Mouse (Mus musculus): ENCODE data around the gene Mmp28. TPM values are rescaled to one million over a fixed set of nuclear protein-coding genes. Genes with fewer than 3 reads are reported as not detected.

The Mmp28 gene
- total and polyA plus RNA-seq, 2 experiments from 2014 or later: 1.4 to 5.5 TPM

DNA sequence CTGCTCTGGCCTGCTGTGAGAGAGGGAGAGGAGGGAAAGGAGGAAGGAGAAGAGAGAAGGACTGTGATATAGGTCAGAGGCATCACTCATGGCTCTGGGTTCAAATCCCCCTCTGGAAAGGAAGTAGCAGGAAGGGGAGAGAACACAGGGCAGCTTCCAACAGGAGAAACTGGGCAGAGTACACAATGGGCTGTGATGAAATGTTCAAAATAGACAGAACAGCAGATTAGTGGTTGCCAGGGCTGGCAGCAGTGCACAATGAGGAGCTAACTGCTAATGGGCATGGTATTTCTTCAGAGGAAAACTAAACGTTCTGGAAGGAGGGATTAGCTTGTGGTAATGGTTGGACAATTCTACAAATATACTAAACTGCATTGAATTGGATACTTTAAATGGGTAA lies 12.3 kb downstream of the Mmp28 start:
- no peak for ATAC-seq (ENCODE audit: low FRiP score)
- WGBS: 11% methylated on average over 1 of the region's 1 CpGs

DNA sequence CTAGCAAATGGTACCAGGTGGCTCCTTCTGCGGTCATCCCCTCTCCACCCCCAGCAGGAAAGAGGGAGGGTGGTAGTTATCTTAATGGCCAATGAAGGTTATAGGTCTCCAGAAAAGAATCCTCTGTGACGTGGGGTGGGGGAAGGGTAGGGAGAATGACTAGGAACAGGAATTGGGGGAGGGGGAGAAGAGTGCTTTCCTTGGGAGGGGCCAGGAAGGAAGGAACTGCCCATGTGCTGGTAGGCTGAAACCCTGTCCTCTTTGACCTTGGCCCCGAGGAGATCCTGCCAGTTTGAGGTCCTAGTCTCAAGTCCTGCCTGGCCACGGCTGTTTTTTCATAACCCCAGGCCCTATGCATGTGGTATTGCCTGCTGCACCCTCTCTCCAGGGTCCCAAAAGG lies 13.6 kb downstream of the Mmp28 start:
- 73% methylated on average over 4 of the region's 4 CpGs for WGBS
- DNase-seq (ENCODE audit: low spot score): no peak

More for the DNA sequence above, 12.3 kb downstream of the Mmp28 start:
- no peak overlapping the region for H3K27ac ChIP-seq (ENCODE audit: low read depth, low read length)
- H3K9ac ChIP-seq (replicated peaks; ENCODE audit: low read length, poor library complexity, severe bottlenecking): no peak overlapping the region
- TF ChIP-seq CTCF (IDR thresholded peaks at IDR 0.05): no peak
- DNase-seq (ENCODE audit: low spot score): no peak
- H3K4me3 ChIP-seq (ENCODE audit: low read depth, low read length): no peak overlapping the region
- no peak overlapping the region for H3K4me2 ChIP-seq (ENCODE audit: low read depth, low read length, poor library complexity, severe bottlenecking)
- no peaks in the 10 kb centered on the region for H3K4me1 ChIP-seq (ENCODE audit: insufficient read depth, low read length)
- no peaks in the 10 kb centered on the region for H3K27me3 ChIP-seq (ENCODE audit: insufficient read depth, low read length)
- H3K9me3 ChIP-seq (ENCODE audit: low read length): no peaks in the 10 kb centered on the region
- H3K36me3 ChIP-seq (ENCODE audit: insufficient read depth, low read length): no peaks in the 10 kb centered on the region

DNA sequence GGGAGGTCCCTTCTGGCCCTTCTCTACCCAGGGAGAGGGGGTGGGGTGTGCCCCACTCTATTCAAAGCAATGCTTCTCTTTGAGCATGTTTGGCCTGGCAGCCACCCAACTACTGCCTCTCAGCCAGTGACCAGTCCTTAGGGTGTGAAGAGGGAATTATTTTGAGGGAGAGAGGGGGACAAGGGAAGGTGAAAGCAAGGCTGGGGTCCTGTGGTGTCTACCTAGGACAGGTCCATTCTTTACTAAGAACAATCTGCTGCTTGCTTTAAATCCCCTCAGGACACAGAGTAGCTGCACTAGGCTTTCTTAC lies 14.0 kb downstream of the Mmp28 start:
- Histone ChIP-seq H3K27me3 (ENCODE audit: insufficient read depth, low read length) (peaks cover 11% of the 10 kb centered on the region; the same call in 1 of the 2 replicates), H3K9me3 (ENCODE audit: low read length) (no peaks in the 10 kb centered on the region), H3K27ac (ENCODE audit: low read depth, low read length) (no peak overlapping the region), H3K36me3 (ENCODE audit: insufficient read depth, low read length) (no peaks in the 10 kb centered on the region), H3K4me1 (ENCODE audit: insufficient read depth, low read length) (no peaks in the 10 kb centered on the region), H3K4me3 (ENCODE audit: low read depth, low read length) (no peak overlapping the region), H3K4me2 (ENCODE audit: low read depth, low read length, poor library complexity, severe bottlenecking) (no peak overlapping the region), H3K9ac (replicated peaks; ENCODE audit: low read length, poor library complexity, severe bottlenecking) (no peak overlapping the region)
- TF ChIP-seq CTCF (IDR thresholded peaks at IDR 0.05): no peak
- ATAC-seq (ENCODE audit: low FRiP score) (no peak), DNase-seq (ENCODE audit: low spot score) (no peak)

More for the DNA sequence above, 13.6 kb downstream of the Mmp28 start:
- Histone ChIP-seq H3K36me3 (ENCODE audit: insufficient read depth, low read length) (no peaks in the 10 kb centered on the region), H3K4me1 (ENCODE audit: insufficient read depth, low read length) (no peaks in the 10 kb centered on the region), H3K9ac (replicated peaks; ENCODE audit: low read length, poor library complexity, severe bottlenecking) (no peak overlapping the region), H3K27ac (ENCODE audit: low read depth, low read length) (no peak overlapping the region), H3K9me3 (ENCODE audit: low read length) (no peaks in the 10 kb centered on the region), H3K4me2 (ENCODE audit: low read depth, low read length, poor library complexity, severe bottlenecking) (no peak overlapping the region), H3K4me3 (ENCODE audit: low read depth, low read length) (no peak overlapping the region), H3K27me3 (ENCODE audit: insufficient read depth, low read length) (peaks cover 10% of the 10 kb centered on the region; the same call in 1 of the 2 replicates)
- ATAC-seq (ENCODE audit: low FRiP score): no peak
- TF ChIP-seq CTCF (IDR thresholded peaks at IDR 0.05): no peak

DNA sequence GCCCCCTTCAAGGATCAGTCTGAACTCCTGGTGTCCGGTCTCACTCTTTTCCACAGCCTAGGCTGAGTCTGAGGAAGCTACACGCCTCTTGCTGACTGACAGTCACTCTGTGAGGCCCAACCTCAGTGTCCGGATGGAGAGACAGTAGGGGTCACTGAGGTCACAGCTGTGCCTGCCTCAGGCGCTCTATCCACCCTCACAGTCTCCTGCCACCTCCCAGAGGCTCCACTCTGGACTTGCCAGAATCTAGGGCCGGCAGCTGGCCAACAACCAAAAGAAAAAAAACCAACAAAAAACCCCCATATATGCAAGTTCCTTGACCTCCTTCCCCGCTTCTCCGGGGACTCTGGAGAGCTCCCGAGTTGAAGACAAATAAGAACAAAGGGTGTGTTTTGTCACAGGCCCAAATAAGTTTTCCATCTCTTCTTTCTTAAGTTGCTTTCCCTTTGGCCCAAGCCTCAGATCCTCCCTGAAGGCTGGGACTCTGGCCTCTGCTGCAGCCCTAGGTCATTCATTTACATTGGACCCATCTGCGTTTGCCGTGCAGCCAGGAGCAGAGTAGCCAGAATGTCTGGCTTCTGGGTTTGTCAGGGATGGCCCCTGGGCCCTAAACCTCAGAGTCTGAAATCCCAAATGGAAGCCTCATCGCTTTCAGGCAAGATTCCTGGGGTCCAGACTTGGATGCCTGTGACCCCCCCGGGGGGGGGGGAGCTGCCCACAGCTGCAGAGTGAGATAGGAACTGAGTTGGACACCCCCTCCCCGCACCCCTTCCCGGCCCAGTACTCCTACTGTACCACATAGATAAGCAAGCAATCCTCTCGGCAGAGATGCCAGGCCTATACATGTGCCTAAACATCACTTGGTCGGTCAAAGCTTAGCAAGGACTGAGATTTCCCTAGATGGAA lies 14.6 kb downstream of the Mmp28 start:
- Histone ChIP-seq H3K4me2 (ENCODE audit: low read depth, low read length, poor library complexity, severe bottlenecking) (no peak overlapping the region), H3K27ac (ENCODE audit: low read depth, low read length) (no peak overlapping the region), H3K9ac (replicated peaks; ENCODE audit: low read length, poor library complexity, severe bottlenecking) (no peak overlapping the region), H3K4me1 (ENCODE audit: insufficient read depth, low read length) (no peaks in the 10 kb centered on the region), H3K9me3 (ENCODE audit: low read length) (no peaks in the 10 kb centered on the region), H3K36me3 (ENCODE audit: insufficient read depth, low read length) (no peaks in the 10 kb centered on the region), H3K27me3 (ENCODE audit: insufficient read depth, low read length) (peaks cover 16% of the 10 kb centered on the region), H3K4me3 (ENCODE audit: low read depth, low read length) (no peak overlapping the region)
- 48% methylated on average over 16 of the region's 16 CpGs for WGBS
- no peak for ATAC-seq (ENCODE audit: low FRiP score)
- no peak for DNase-seq (ENCODE audit: low spot score)
- no peak for TF ChIP-seq CTCF (IDR thresholded peaks at IDR 0.05)

GRCm38 (mm10) chr11:83447612-83448011 lies 15.3 kb downstream of the Mmp28 start:
- ATAC-seq (ENCODE audit: low FRiP score) (no peak), DNase-seq (ENCODE audit: low spot score) (no peak)
- H3K4me2 ChIP-seq (ENCODE audit: low read depth, low read length, poor library complexity, severe bottlenecking): no peak overlapping the region
- H3K9me3 ChIP-seq (ENCODE audit: low read length): no peaks in the 10 kb centered on the region
- H3K4me3 ChIP-seq (ENCODE audit: low read depth, low read length): no peak overlapping the region
- no peak for TF ChIP-seq CTCF (IDR thresholded peaks at IDR 0.05)
- H3K27me3 ChIP-seq (ENCODE audit: insufficient read depth, low read length): peaks cover 19% of the 10 kb centered on the region
- WGBS: 85% methylated on average over 10 of the region's 10 CpGs
- no peak overlapping the region for H3K27ac ChIP-seq (ENCODE audit: low read depth, low read length)
- H3K4me1 ChIP-seq (ENCODE audit: insufficient read depth, low read length): no peaks in the 10 kb centered on the region
- no peak overlapping the region for H3K9ac ChIP-seq (replicated peaks; ENCODE audit: low read length, poor library complexity, severe bottlenecking)
- H3K36me3 ChIP-seq (ENCODE audit: insufficient read depth, low read length): no peaks in the 10 kb centered on the region

GRCm38 (mm10) chr11:83445001-83445400 lies 17.9 kb downstream of the Mmp28 start:
- peak overlapping the region; percentile 35 for H3K4me2 ChIP-seq (ENCODE audit: low read depth, low read length, poor library complexity, severe bottlenecking)
- H3K36me3 ChIP-seq (ENCODE audit: insufficient read depth, low read length): no peaks in the 10 kb centered on the region
- no peak overlapping the region for H3K27ac ChIP-seq (ENCODE audit: low read depth, low read length)
- TF ChIP-seq CTCF (IDR thresholded peaks at IDR 0.05): no peak
- ATAC-seq (ENCODE audit: low FRiP score) (no peak), DNase-seq (ENCODE audit: low spot score) (no peak)
- H3K4me3 ChIP-seq (ENCODE audit: low read depth, low read length): peak overlapping the region; percentile 18
- H3K27me3 ChIP-seq (ENCODE audit: insufficient read depth, low read length): peaks cover 32% of the 10 kb centered on the region
- no peaks in the 10 kb centered on the region for H3K4me1 ChIP-seq (ENCODE audit: insufficient read depth, low read length)
- H3K9ac ChIP-seq (replicated peaks; ENCODE audit: low read length, poor library complexity, severe bottlenecking): no peak overlapping the region
- WGBS: 26% methylated on average over 19 of the region's 19 CpGs
- no peaks in the 10 kb centered on the region for H3K9me3 ChIP-seq (ENCODE audit: low read length)
